Mouse (Mus musculus): ENCODE measurements around the gene Stk39.
A peak's percentile ranks its signal among the peaks of the same experiment; 100 is the strongest.

Gene Stk39

GRCm38 (mm10) chr2:68419165-68419564, 52.9 kb downstream of the Stk39 start:
- no peak for DNase-seq

DNA sequence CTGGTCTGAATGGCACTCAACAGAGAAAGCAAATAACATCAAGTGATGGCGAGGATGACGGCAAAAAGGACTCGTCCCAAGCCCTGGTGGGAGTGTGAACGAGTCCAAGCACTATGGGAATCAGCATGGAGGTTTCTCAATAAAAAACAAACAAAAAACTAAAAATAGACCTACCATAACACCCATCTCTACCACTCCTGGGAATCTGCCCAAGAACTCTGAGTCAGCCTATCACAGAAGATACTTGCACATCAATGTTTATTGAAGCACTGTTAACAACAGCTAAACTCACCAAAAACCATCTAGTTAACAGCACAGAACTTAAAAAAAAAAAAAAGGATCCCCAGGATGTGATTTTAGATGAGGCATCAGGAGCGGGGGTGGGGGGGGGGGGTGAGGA, 55.0 kb downstream of the Stk39 start:
- no peak for DNase-seq

GRCm38 (mm10) chr2:68415691-68416090, 56.4 kb downstream of the Stk39 start:
- peak; percentile 60 to 82 for DNase-seq

GRCm38 (mm10) chr2:68412149-68412548, 59.9 kb downstream of the Stk39 start:
- DNase-seq, result no peak

GRCm38 (mm10) chr2:68411201-68411600, 60.9 kb downstream of the Stk39 start:
- no peak for DNase-seq

DNA sequence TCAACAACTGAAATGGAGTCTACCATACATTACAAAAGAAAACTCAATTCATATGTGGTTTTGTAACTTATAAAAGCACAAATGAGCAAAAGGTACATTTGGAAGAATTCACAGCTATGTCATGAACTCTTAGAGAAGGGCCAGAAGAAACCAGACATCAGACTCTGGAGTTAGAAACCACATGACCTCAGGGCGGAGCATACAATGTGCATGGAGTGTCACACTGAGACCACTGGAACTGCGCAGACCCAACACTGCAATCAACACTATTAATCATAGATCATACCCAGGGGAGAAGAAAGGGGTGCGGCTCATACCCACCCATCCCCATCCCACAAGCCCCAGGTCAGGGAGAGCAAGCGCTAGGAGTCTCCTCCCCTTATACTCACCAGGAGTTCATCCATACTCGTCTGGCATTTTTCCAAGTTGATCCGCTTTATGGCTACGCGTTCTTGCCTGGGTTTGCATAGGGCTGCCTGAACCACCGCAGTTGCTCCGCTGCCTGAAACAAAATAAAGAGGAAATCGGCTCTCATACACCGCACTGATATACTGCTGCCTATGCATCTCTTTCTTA, 62.3 kb downstream of the Stk39 start:
- DNase-seq, result no peak

DNA sequence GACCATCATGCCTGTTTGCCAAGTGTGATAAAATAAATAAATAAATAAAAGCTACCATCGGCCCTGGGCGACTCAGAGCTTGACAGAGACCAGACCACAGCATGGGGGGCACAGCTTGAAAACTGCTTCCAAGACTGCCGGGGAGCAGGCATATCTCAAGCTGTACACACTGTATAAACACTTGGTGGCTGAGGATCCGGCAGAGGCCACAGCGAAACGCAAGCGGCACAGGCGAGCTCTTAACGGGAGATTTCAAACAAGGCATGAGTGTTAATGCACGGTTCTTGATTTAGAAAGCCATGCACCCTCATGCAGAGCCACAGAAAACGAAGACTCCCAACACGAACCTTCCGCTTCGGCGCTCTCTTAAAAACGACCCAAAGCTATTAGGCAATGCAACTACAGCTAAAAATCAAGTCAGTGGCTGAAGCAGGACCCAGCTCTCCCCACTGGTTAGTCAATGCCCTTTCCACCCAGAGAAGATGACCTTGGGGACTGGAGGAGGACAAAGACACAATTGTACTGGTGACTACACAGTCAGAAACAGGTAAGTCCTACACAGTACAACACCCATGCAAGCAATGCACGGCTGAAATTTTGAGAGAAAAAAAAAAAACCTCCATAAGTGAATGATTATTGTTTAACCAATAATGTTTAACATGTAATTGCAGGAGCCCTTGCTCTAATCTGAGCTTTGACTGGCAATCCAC, 63.6 kb downstream of the Stk39 start:
- DNase-seq, result no peak

- no peak for DNase-seq
Observed at GRCm38 (mm10) chr2:68407179-68407950, 64.7 kb downstream of the Stk39 start.

- DNase-seq, result no peak
Observed at GRCm38 (mm10) chr2:68406571-68407074, 65.4 kb downstream of the Stk39 start.

GRCm38 (mm10) chr2:68405163-68405715, 66.8 kb downstream of the Stk39 start:
- no peak for DNase-seq

DNA sequence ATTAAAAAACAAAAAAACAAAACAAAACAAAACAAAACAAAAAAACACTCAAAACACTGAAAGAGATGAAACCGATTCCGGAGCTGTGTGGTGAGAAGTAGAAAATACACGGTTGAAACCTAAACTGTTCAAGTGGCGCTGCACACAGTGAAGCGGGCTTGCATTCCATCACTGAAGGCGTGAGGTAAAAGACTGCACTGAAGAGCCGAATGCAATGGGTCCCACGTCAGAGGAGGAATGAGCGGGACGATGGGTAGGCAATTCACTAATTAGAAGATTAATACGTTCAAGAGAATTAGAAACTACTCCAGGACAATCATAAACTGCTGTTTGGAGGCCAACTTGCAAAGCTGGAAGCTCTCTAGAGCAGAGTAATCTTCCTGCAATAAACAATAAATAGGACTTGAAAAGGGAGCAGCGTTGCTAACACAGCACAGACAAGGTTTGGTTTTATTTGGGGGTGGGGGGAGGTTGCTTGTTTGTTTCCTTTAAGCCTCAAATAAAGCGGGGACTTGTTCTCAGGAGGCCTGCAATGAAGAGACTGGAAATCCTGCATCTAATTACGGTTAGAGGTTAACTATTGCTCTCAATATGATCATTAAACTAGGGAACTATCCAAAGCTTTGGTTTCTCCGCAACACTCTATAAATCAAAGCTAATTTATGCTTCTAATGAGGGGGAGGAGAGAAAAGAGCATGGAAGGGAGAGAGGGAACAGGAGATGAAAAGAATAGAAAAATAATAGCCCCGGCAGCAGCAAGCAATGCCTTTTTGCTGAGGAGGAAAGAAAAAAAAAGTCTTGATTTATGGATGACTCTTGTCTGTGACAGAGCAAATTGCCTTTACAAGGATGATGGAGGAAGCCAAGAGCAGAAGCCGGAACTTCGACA, 67.5 kb downstream of the Stk39 start:
- DNase-seq, result no peak

- DNase-seq, result no peak
Observed at GRCm38 (mm10) chr2:68393611-68394549, 78.2 kb downstream of the Stk39 start.

- peak; percentile 29 to 70 for DNase-seq
Observed at GRCm38 (mm10) chr2:68387824-68388582, 84.1 kb downstream of the Stk39 start.

DNA sequence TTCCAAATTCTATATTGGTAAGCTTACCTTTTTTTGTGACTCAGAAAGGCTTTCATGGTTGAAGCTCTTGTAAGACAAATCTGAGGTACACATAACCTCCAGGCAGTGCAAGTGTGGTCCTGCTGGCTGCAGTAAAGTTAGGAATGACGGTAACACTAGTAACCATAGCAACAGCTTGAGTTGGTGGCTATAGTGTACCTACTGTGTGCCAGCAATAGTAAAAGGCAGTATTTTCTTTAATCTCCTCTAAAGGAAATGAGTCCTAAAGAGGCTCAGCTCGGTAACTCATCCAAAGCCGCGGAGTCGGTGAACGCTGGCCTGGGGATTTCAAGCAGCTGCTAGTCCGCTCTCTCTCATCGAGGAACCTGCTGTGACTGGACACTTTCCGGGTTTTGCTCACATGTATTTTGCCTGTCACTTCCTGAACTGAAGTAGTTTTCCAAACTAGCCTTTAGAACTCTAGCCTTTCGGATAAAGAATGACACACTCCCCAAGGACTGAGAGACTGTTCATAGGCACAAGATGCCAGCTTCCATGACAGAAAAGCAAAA, 85.7 kb downstream of the Stk39 start:
- no peak for DNase-seq

- no peak for DNase-seq
Observed at GRCm38 (mm10) chr2:68385654-68386312, 86.3 kb downstream of the Stk39 start.

GRCm38 (mm10) chr2:68383964-68384363, 88.1 kb downstream of the Stk39 start:
- DNase-seq, result no peak

GRCm38 (mm10) chr2:68382394-68383059, 89.5 kb downstream of the Stk39 start:
- DNase-seq, result no peak

DNA sequence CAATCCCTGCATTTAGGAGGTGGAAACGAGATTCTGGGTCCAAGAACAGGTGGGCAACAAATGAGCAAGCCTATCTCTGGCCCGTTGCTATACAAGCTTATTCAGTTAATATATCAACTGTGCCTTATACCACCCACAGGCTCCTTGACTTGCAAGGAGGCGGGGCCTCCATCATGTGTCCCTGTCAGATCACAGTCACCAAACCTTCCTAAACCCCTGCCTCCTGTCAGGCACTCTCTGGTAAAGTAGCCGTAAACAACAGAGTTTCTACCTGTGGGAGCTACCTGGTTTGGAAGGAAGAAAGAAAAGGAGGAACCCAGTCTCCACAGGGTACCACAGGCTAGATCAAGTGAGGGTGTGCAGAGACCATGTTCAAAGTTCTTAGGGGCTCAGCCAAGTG, 90.2 kb downstream of the Stk39 start:
- no peak for DNase-seq

DNA sequence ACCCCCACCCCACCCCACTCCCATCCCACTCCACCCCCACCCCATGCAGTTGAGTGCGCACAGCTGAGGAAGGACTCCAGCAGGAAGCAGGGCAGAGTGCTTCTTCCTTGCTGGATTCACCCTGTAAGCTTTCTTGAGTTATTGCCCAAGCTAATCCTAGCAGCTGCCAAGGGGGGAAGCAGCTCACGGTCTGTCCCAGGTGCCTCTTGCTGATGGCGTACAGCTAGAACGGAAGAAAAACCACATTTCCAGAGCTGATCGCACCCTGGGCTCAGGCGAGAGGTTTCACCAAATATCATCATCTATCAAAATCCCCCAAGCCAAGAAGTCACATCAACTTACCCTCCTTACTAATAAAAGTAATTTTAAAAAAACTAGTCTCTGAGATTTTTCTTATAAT, 90.9 kb downstream of the Stk39 start:
- DNase-seq, result no peak

Data from kidney, adult 8-10 months (tissue).